Mouse (Mus musculus) heart, embryonic 13.5 days (tissue): ENCODE results near the gene Ak7. TPM values are rescaled to one million over a fixed set of nuclear protein-coding genes. Genes with fewer than 3 reads are reported as not detected.

ENCODE experiments used
- ATAC-seq: fragments of 200-750 bp; cut with Nextera tagmentation; 2 replicates; pipeline ENCODE4 v1.8.0; 2017; ENCODE audit warnings: moderate TSS enrichment; ENCODE audit not compliant: insufficient number of reproducible peaks, low FRiP score, low TSS enrichment; ENCODE audit errors: extremely low read depth
- H3K27ac ChIP-seq: fragments of 300-500 bp; sonication (generic); replicated peaks from 2 replicates; pipeline ENCODE4 v1.5.1; 2015; ENCODE audit warnings: moderate library complexity, mild to moderate bottlenecking, inconsistent platforms
- H3K27me3 ChIP-seq: fragments of 300-500 bp; sonication (generic); replicated peaks from 2 replicates; pipeline ENCODE4 v1.6.1; 2015; ENCODE audit warnings: mild to moderate bottlenecking, inconsistent platforms
- H3K36me3 ChIP-seq: fragments of 300-500 bp; sonication (generic); 2 replicates; pipeline ENCODE4 v1.6.1; 2015; ENCODE audit warnings: mild to moderate bottlenecking, inconsistent platforms
- H3K4me1 ChIP-seq: fragments of 300-500 bp; sonication (generic); 2 replicates; pipeline ENCODE4 v1.6.1; 2015; ENCODE audit warnings: inconsistent platforms
- H3K4me2 ChIP-seq: fragments of 300-500 bp; sonication (generic); 2 replicates; pipeline ENCODE4 v1.6.1; 2015; ENCODE audit warnings: inconsistent platforms, mild to moderate bottlenecking, moderate library complexity
- H3K4me3 ChIP-seq: fragments of 300-500 bp; sonication (generic); 2 replicates; pipeline ENCODE4 v1.5.1; 2015; ENCODE audit warnings: moderate library complexity, mild to moderate bottlenecking, inconsistent platforms
- H3K9ac ChIP-seq: fragments of 300-500 bp; sonication (generic); 2 replicates; pipeline ENCODE4 v1.6.1; 2015; ENCODE audit warnings: inconsistent platforms, mild to moderate bottlenecking, moderate library complexity
- H3K9me3 ChIP-seq: fragments of 300-500 bp; sonication (generic); 2 replicates; pipeline ENCODE4 v1.6.1; 2016; ENCODE audit warnings: inconsistent platforms
- WGBS: fragments of 180-500 bp; shearing (Covaris S2); methylation state at CpG from one replicate; pipeline ENCODE4 v1.1.7; 2015; ENCODE audit warnings: mixed read lengths; 5-methylcytosine and 5-hydroxymethylcytosine counted together
- polyA plus RNA-seq: library from polyadenylated mRNA; unstranded; fragments of >200 nt; fragmentation: Nextera tagmentation; extraction: Ambion mirVana; gene quantifications from 2 replicates; pipeline ENCODE4 v1.2.1, GENCODE M21; 2015

The Ak7 gene
- polyA plus RNA-seq, 1 experiment from 2014 or later, result 0.13 TPM

DNA sequence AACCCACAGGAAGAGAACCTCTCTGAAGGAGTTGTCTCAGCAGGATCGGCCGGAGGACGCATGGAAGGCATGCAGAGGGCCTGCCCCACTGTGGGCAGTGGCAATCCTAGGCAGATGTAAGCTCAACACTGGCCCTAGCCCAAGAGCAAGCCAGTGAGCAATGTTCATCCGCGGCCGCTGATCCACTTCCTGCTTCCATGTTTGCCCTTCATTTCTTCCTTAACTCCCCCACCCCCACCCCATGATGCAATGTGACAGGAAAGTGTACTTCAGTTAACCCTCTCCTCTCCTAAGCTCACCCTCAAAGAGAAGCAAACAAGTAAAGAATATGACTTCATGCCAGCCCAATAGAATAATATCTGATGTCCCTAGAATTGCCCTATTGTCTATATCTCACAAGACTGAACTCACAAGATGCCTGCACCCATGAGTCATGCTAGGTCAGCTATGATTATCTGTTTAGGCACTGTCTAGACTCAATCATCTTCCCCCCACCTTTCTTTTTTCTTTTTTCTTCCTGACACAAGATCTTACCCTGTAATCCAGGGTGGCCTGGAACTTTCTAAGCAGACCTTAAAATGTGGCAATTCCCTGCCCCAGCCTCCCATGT, 25.2 kb downstream of the Ak7 start:
- H3K4me2 ChIP-seq, result no peak overlapping the region
- H3K9ac ChIP-seq, result no peak overlapping the region
- ATAC-seq, result no peak
- H3K27ac ChIP-seq, result no peak overlapping the region
- H3K27me3 ChIP-seq, result no peaks in the 10 kb centered on the region
- 71% methylated on average over 6 of the region's 6 CpGs for WGBS
- no peak overlapping the region for H3K4me3 ChIP-seq
- H3K36me3 ChIP-seq, result no peaks in the 10 kb centered on the region
- no peaks in the 10 kb centered on the region for H3K4me1 ChIP-seq
- H3K9me3 ChIP-seq, result no peaks in the 10 kb centered on the region

- no peak overlapping the region for H3K27ac ChIP-seq
- no peaks in the 10 kb centered on the region; the same call in 1 of the 2 replicates for H3K4me1 ChIP-seq
- no peaks in the 10 kb centered on the region for H3K36me3 ChIP-seq
- no peak overlapping the region for H3K4me2 ChIP-seq
- ATAC-seq, result no peak
- H3K27me3 ChIP-seq, result no peaks in the 10 kb centered on the region
- H3K9ac ChIP-seq, result no peak overlapping the region
- H3K9me3 ChIP-seq, result no peaks in the 10 kb centered on the region
- H3K4me3 ChIP-seq, result no peak overlapping the region
- WGBS, result 75% methylated on average over 9 of the region's 9 CpGs
Observed at GRCm38 (mm10) chr12:105733370-105734159, 27.8 kb downstream of the Ak7 start.

DNA sequence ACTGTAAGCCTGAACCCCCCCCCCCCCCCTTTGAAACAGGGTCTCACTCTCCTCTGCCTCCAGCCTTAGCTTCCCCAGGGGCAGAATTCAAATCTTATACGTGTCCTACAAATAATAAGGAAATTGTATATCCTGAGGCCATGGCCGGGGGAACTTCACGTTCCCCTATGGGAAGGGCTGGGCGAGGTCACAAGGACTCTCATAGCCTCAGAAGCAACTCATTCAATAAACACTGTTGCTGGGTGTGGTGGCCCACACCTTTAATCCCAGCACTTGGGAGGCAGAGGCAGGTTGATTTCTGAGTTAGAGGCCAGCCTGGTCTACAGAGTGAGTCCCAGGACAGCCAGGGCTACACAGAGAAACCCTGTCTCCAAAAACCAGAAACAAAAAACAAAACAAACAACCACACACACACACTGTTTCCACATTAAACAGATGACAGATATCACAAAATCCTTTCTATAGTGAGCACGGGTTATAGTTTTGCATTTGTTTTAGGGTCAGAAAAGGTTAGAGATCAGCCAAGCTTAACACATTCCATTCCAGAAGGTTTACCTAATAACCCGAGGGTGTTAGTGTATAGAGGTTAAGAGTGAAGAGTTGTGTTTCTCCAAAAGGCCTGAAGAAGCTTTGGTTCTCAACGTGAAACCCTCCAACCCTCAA, 29.6 kb downstream of the Ak7 start:
- Histone ChIP-seq H3K4me2 (no peak overlapping the region), H3K4me3 (no peak overlapping the region), H3K4me1 (no peaks in the 10 kb centered on the region; the same call in 1 of the 2 replicates), H3K9ac (no peak overlapping the region), H3K9me3 (no peaks in the 10 kb centered on the region), H3K27ac (no peak overlapping the region), H3K36me3 (no peaks in the 10 kb centered on the region), H3K27me3 (no peaks in the 10 kb centered on the region)
- no peak for ATAC-seq
- 77% methylated on average over 7 of the region's 7 CpGs for WGBS

- H3K36me3 ChIP-seq, result no peaks in the 10 kb centered on the region
- no peak overlapping the region for H3K4me2 ChIP-seq
- ATAC-seq, result no peak
- 78% methylated on average over 6 of the region's 6 CpGs for WGBS
- H3K9me3 ChIP-seq, result no peaks in the 10 kb centered on the region
- no peak overlapping the region for H3K27ac ChIP-seq
- no peak overlapping the region for H3K9ac ChIP-seq
- H3K27me3 ChIP-seq, result no peaks in the 10 kb centered on the region
- H3K4me1 ChIP-seq, result no peaks in the 10 kb centered on the region; the same call in 1 of the 2 replicates
- no peak overlapping the region for H3K4me3 ChIP-seq
Observed at GRCm38 (mm10) chr12:105735889-105736251, 30.1 kb downstream of the Ak7 start.

DNA sequence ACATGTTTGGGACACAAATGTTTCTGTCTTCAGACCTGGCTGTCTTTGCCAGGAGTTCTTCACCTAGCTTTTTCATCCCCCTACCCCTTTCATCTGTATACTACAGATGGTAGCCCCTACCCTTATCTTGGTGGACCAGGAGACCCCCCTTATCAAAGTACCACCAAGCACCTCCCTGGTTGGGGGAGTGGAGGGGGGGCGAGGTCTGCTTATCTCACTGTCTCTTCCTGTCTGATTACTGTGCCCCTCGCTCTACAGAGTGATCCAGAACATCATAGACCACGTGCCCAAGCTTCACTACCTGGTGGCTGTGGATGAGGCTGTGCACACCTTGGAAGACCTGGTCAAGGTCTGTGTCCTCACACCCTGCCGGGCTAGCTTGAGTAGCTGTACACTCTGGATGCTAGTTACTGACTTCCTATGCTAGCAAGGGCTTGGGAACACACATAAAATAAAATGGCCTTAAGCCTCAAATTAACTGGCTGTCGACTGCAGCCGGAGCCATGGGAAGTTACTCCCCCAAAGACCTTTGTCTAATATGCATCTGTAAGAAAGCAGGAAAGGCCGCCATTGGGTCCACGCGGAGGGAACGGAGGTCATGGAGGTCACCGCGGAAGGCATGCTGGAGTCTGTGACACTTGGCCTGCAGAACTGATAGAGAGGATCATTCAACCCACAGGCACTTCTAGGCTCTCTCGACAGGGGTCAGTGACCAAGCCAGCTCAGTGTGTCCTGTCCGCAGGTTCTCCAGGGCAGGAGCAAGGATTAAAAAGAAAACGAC, 32.7 kb downstream of the Ak7 start:
- Histone ChIP-seq H3K9me3 (no peaks in the 10 kb centered on the region), H3K36me3 (no peaks in the 10 kb centered on the region), H3K4me1 (no peaks in the 10 kb centered on the region; the same call in 1 of the 2 replicates), H3K9ac (no peak overlapping the region), H3K4me2 (no peak overlapping the region), H3K27me3 (no peaks in the 10 kb centered on the region), H3K4me3 (no peak overlapping the region), H3K27ac (no peak overlapping the region)
- WGBS, result 65% methylated on average over 15 of the region's 15 CpGs
- no peak for ATAC-seq

- Histone ChIP-seq H3K36me3 (no peaks in the 10 kb centered on the region), H3K4me1 (no peaks in the 10 kb centered on the region; the same call in 1 of the 2 replicates), H3K27ac (no peak overlapping the region), H3K9me3 (no peaks in the 10 kb centered on the region), H3K4me3 (no peak overlapping the region), H3K4me2 (no peak overlapping the region), H3K27me3 (no peaks in the 10 kb centered on the region), H3K9ac (no peak overlapping the region)
- 86% methylated on average over 8 of the region's 8 CpGs for WGBS
- ATAC-seq, result no peak
Observed at GRCm38 (mm10) chr12:105739656-105740055, 33.9 kb downstream of the Ak7 start.

DNA sequence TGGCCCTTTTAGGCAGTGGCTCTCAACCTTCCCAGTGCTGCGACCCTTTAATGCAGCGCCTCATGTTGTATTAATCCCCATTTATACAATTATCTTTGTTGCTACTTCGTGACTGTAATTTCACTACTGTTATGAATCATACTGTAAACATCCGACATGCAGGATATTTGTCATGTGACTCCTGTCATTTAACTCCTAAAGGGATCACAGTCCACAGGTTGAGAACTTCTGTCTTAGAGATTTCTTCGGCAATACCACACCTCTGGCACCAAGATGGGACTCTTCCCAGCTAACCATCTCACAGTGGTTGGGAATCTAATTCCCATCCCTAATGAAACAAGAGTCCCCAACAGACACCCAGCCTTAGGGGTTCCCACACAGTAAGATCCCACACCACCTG, 42.3 kb downstream of the Ak7 start:
- no peak overlapping the region for H3K9ac ChIP-seq
- H3K36me3 ChIP-seq, result no peaks in the 10 kb centered on the region
- WGBS, result 71% methylated on average over 5 of the region's 5 CpGs
- no peak overlapping the region for H3K27ac ChIP-seq
- H3K9me3 ChIP-seq, result no peaks in the 10 kb centered on the region
- no peak overlapping the region for H3K4me3 ChIP-seq
- no peak for ATAC-seq
- H3K4me2 ChIP-seq, result no peak overlapping the region
- H3K27me3 ChIP-seq, result no peaks in the 10 kb centered on the region
- H3K4me1 ChIP-seq, result peaks cover 8% of the 10 kb centered on the region

GRCm38 (mm10) chr12:105753813-105754212, 48.0 kb downstream of the Ak7 start:
- Histone ChIP-seq H3K27ac (no peak overlapping the region), H3K36me3 (no peaks in the 10 kb centered on the region), H3K27me3 (no peaks in the 10 kb centered on the region), H3K4me2 (no peak overlapping the region), H3K4me3 (no peak overlapping the region), H3K9ac (no peak overlapping the region), H3K9me3 (no peaks in the 10 kb centered on the region), H3K4me1 (peaks cover 16% of the 10 kb centered on the region)
- 93% methylated on average over 10 of the region's 10 CpGs for WGBS
- no peak for ATAC-seq

GRCm38 (mm10) chr12:105757816-105758497, 52.2 kb downstream of the Ak7 start:
- 37% methylated on average over 15 of the region's 15 CpGs for WGBS
- no peaks in the 10 kb centered on the region for H3K36me3 ChIP-seq
- ATAC-seq, result no peak
- H3K9me3 ChIP-seq, result 0 out of 2 replicates have a peak, but pooled peaks cover 2% of the 10 kb centered on the region
- H3K4me1 ChIP-seq, result peaks cover 13% of the 10 kb centered on the region
- H3K9ac ChIP-seq, result no peak overlapping the region
- H3K27me3 ChIP-seq, result no peaks in the 10 kb centered on the region
- no peak overlapping the region for H3K4me2 ChIP-seq
- no peak overlapping the region for H3K4me3 ChIP-seq
- H3K27ac ChIP-seq, result no peak overlapping the region

DNA sequence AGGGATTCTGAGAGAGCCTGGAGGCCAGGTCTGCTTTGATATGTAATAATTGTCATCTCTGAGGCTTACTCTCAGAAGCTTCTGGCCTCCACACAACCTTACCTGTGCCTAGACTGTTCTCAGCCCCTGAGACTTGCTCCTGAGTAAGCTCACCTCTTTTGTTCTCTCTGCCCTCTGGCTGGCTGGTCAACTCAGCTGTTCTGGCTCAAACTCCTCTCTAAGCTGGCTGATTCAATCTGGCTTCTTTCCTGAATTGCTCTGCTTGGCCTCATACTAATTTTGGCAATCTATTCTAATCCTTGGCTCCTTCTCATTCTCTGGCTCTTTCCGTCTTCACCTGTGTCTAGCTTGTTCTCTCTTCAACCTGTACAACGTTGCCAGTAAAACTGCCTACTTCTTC, 53.1 kb downstream of the Ak7 start:
- H3K36me3 ChIP-seq, result no peaks in the 10 kb centered on the region
- H3K27me3 ChIP-seq, result no peaks in the 10 kb centered on the region
- no peak overlapping the region for H3K4me2 ChIP-seq
- WGBS, result 76% methylated on average over 2 of the region's 2 CpGs
- H3K9ac ChIP-seq, result no peak overlapping the region
- no peak overlapping the region for H3K27ac ChIP-seq
- peaks cover 9% of the 10 kb centered on the region for H3K4me1 ChIP-seq
- no peak overlapping the region for H3K4me3 ChIP-seq
- no peak; the same call in 1 of the 2 replicates for ATAC-seq
- 0 out of 2 replicates have a peak, but pooled peaks cover 2% of the 10 kb centered on the region for H3K9me3 ChIP-seq
